In the genomic region with DNA sequence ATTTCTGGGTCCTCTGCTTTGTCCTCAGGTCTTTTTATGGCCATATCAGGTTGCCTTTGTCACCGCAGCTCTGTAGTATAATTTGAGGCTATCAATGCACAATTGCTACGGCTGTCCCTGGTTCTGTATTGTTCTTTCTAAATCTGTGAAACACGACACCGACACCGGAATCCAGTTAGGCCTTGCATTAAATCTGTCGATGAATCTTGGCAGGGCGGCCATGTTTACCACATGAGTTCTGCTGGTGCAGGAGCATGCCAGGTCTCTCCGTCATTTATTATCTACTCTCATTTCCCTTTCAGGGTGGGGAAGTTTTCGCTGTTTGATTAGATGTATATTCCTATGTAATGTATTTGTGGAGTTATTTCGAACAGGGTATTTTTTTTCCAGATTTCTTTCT, we compare ENCODE assay signal across 23 mouse cellular contexts. TPM values are rescaled to one million over a fixed set of nuclear protein-coding genes. Genes with fewer than 3 reads are reported as not detected.
DNase-seq lines count a peak whose midpoint lies in the region; ATAC-seq and TF ChIP-seq lines count a peak whose summit lies in the region.
"Had no signal": no experiment of that assay in that cellular context is flagged by ENCODE, and none has a peak within 500 bp of the region (broad histone marks: within the 10 kb centered on the region; RNA-seq: fewer than 3 reads in every experiment).

No protein-coding gene starts in this region.

- no peaks in the 10 kb centered on the region for H3K9me3 ChIP-seq in heart, embryonic 10.5 days
- no peaks in the 10 kb centered on the region for H3K9me3 ChIP-seq in heart, embryonic 16.5 days (replicated peaks; ENCODE audit: control insufficient read depth, low read length)
- no peaks in the 10 kb centered on the region for H3K9me3 ChIP-seq in lung, postnatal 0 days (ENCODE audit: low read length)
- H3K9me3 ChIP-seq: hindbrain, embryonic 15.5 days had no signal

- no peak overlapping the region for H3K4me3 ChIP-seq in heart, embryonic 10.5 days
- no peak overlapping the region for H3K4me3 ChIP-seq in heart, embryonic 16.5 days (ENCODE audit: low read length)
- no peak overlapping the region for H3K4me3 ChIP-seq in lung, postnatal 0 days (ENCODE audit: low read depth, low read length)
- H3K4me3 ChIP-seq: hindbrain, embryonic 15.5 days had no signal

- no peaks in the 10 kb centered on the region for H3K27me3 ChIP-seq in heart, embryonic 10.5 days (ENCODE audit: insufficient read depth, poor library complexity, severe bottlenecking)
- H3K27me3 ChIP-seq in heart, embryonic 16.5 days (ENCODE audit: control insufficient read depth, insufficient read depth, low read length) = no peaks in the 10 kb centered on the region
- no peaks in the 10 kb centered on the region for H3K27me3 ChIP-seq in lung, postnatal 0 days (replicated peaks; ENCODE audit: insufficient read depth, low read length)
- H3K27me3 ChIP-seq: hindbrain, embryonic 15.5 days had no signal

- H3K36me3 ChIP-seq in heart, embryonic 10.5 days = peaks cover 5% of the 10 kb centered on the region; the same call in 1 of the 2 replicates
- H3K36me3 ChIP-seq in heart, embryonic 16.5 days (ENCODE audit: control insufficient read depth, insufficient read depth) = 0 out of 2 replicates have a peak, but pooled peaks cover 3% of the 10 kb centered on the region
- no peaks in the 10 kb centered on the region for H3K36me3 ChIP-seq in lung, postnatal 0 days (ENCODE audit: insufficient read depth, low read length)
- H3K36me3 ChIP-seq: hindbrain, embryonic 15.5 days had no signal

- intact Hi-C loops in heart, postnatal 36 days (cut with DNase I) = no loop called here
- intact Hi-C loops in heart, postnatal 10 days (cut with DNase I) = no loop called here

- TF ChIP-seq CTCF in lung, postnatal 0 days (IDR thresholded peaks at IDR 0.05) = no peak

- H3K4me2 ChIP-seq in heart, embryonic 16.5 days (ENCODE audit: low read depth, low read length) = no peak overlapping the region
- no peak overlapping the region for H3K4me2 ChIP-seq in lung, postnatal 0 days (replicated peaks; ENCODE audit: low read depth, low read length)
- H3K4me2 ChIP-seq: hindbrain, embryonic 15.5 days had no signal

- no peak for TF ChIP-seq EP300 in lung, postnatal 0 days (IDR thresholded peaks at IDR 0.05)

- 75% methylated on average over 10 of the region's 10 CpGs for WGBS in heart, embryonic 10.5 days
- 59% methylated on average over 10 of the region's 10 CpGs for WGBS in heart, embryonic 16.5 days
- 54% methylated on average over 10 of the region's 10 CpGs for WGBS in lung, postnatal 0 days

- H3K4me1 ChIP-seq in heart, embryonic 10.5 days = peaks cover 73% of the 10 kb centered on the region
- peaks cover 56% of the 10 kb centered on the region for H3K4me1 ChIP-seq in heart, embryonic 16.5 days (ENCODE audit: control insufficient read depth, insufficient read depth, low read length)
- H3K4me1 ChIP-seq in lung, postnatal 0 days (ENCODE audit: insufficient read depth, low read depth, low read length) = peaks cover 8% of the 10 kb centered on the region; the same call in 1 of the 2 replicates

- peak overlapping the region; percentile 69; the same call in 1 of the 2 replicates for H3K27ac ChIP-seq in heart, embryonic 10.5 days
- peak overlapping the region; percentile 16; the same call in 1 of the 2 replicates for H3K27ac ChIP-seq in heart, embryonic 16.5 days (ENCODE audit: low read length)
- H3K27ac ChIP-seq in lung, postnatal 0 days (ENCODE audit: low read length) = peak overlapping the region; percentile 40; the same call in 1 of the 2 replicates
- H3K27ac ChIP-seq: hindbrain, embryonic 15.5 days had no signal

- DNase-seq in heart, embryonic 10.5 days (ENCODE audit: low spot score) = no peak
- no peak for DNase-seq in heart, postnatal 36 days
- DNase-seq in heart, postnatal 10 days = no peak
- DNase-seq in lung, postnatal 0 days (ENCODE audit: low spot score) = no peak
- no peak for DNase-seq in lung, postnatal 25 days (ENCODE audit: low spot score)
- DNase-seq in thymus, postnatal 25 days = no peak
- DNase-seq: adrenal gland, adult 2 months; adrenal gland, postnatal 25 days; cerebellum, adult 2 months; cerebellum, postnatal 10 days; forebrain, postnatal 0 days; gastrocnemius, postnatal 36 days; heart, adult 11 months; kidney, adult 8-10 months had no signal

- no peak for ATAC-seq in heart, embryonic 16.5 days (replicated peaks; ENCODE audit: extremely low read depth, insufficient read depth, low FRiP score)
- ATAC-seq in lung, postnatal 0 days = no peak
- ATAC-seq: forebrain, postnatal 0 days; intestine, embryonic 16.5 days had no signal

- H3K9ac ChIP-seq in heart, embryonic 16.5 days (ENCODE audit: low read length) = no peak overlapping the region
- no peak overlapping the region for H3K9ac ChIP-seq in lung, postnatal 0 days (replicated peaks; ENCODE audit: low read depth)
- H3K9ac ChIP-seq: forebrain, postnatal 0 days; hindbrain, embryonic 15.5 days had no signal

RNA-seq across cellular contexts. Expression of a gene that starts 42.3 kb away (rescaled TPM):
- polyA plus RNA-seq in heart, embryonic 10.5 days (2016; fragmentation: Nextera tagmentation; extraction: Ambion mirVana) = 0.71 and 0.87 TPM in 2 replicates
- total RNA-seq in heart, postnatal 36 days (2021) = 1 to 10 TPM in 1 of 2 experiments, under 1 TPM in 1; 0.28 to 1.8 TPM
- 0.91 and 1.1 TPM in 2 replicates for polyA plus RNA-seq in heart, embryonic 16.5 days (2015; fragmentation: Nextera tagmentation; extraction: Ambion mirVana)
- 1 to 10 TPM; 2.0 to 2.1 TPM for total RNA-seq in heart, postnatal 10 days (2021)
- polyA plus RNA-seq in lung, postnatal 0 days (2015; fragmentation: Nextera tagmentation; extraction: Ambion mirVana) = 0.57 and 1.5 TPM in 2 replicates

RNA-seq across cellular contexts. Expression of a gene that starts 53.8 kb away (rescaled TPM):
- polyA plus RNA-seq in heart, embryonic 10.5 days (2016; fragmentation: Nextera tagmentation; extraction: Ambion mirVana) = not detected in 2 replicates
- not detected for total RNA-seq in heart, postnatal 36 days (2021)
- not detected in 2 replicates for polyA plus RNA-seq in heart, embryonic 16.5 days (2015; fragmentation: Nextera tagmentation; extraction: Ambion mirVana)
- not detected for total RNA-seq in heart, postnatal 10 days (2021)
- not detected in 2 replicates for polyA plus RNA-seq in lung, postnatal 0 days (2015; fragmentation: Nextera tagmentation; extraction: Ambion mirVana)
- total RNA-seq: adrenal gland, adult 2 months; adrenal gland, postnatal 25 days; ES-E14; forebrain, postnatal 0 days; gastrocnemius, adult 18-20 months; gastrocnemius, postnatal 36 days had no signal
- polyA plus RNA-seq: adrenal gland, adult 2 months; cerebellum, adult 2 months; embryonic facial prominence, embryonic 11.5 days; forebrain, embryonic 11.5 days; forebrain, postnatal 0 days; heart, embryonic 14.5 days; hindbrain, embryonic 11.5 days; hindbrain, embryonic 15.5 days; intestine, embryonic 16.5 days had no signal

Comparison
In these comparisons a context has a peak if more than half of its experiments do, and no peak if none do; other contexts are left out.
1. H3K27ac ChIP-seq: peak in every context shown above with its lines; median percentile 69 in heart, embryonic 10.5 days; 40 in lung, postnatal 0 days; 16 in heart, embryonic 16.5 days.